Mouse (Mus musculus) MEL (cell line): ENCODE measurements around the gene LTO1. TPM values are rescaled to one million over a fixed set of nuclear protein-coding genes. Genes with fewer than 3 reads are reported as not detected.

ENCODE experiments used
- DNase-seq: peaks from one replicate; pipeline ENCODE4 v3.0.0; 2011; ENCODE audit warnings: low read depth, low spot score
- H3K27ac ChIP-seq: 2 replicates; pipeline ENCODE4 v1.5.1; 2012; ENCODE audit warnings: low read depth, mild to moderate bottlenecking, control low read depth, low read length, moderate library complexity; ENCODE audit not compliant: control insufficient read depth
- H3K27me3 ChIP-seq, 2 experiments: fragments of 150-350 bp in 1 of 2; sonication (generic) in 1 of 2; 2 replicates each; pipeline ENCODE4 v1.6.1; 2012; ENCODE audit warnings: low read length in 2 of 2, mild to moderate bottlenecking in 2 of 2, improper control_type of control experiment in 1 of 2, moderate library complexity in 1 of 2; ENCODE audit not compliant: insufficient read depth in 2 of 2, control insufficient read depth in 1 of 2
- H3K36me3 ChIP-seq, 2 experiments: 2 replicates each; pipeline ENCODE4 v1.6.1; 2012 to 2014; ENCODE audit warnings: low read length in 2 of 2, improper control_type of control experiment in 1 of 2, inconsistent platforms in 1 of 2, mild to moderate bottlenecking in 1 of 2; ENCODE audit not compliant: insufficient read depth in 2 of 2, control insufficient read depth in 1 of 2
- H3K4me1 ChIP-seq, 2 experiments: fragments of 150-350 bp in 1 of 2; sonication (generic) in 1 of 2; 2 replicates each; pipeline ENCODE4 v1.6.1; 2012; ENCODE audit warnings: low read length in 2 of 2, improper control_type of control experiment in 1 of 2, mild to moderate bottlenecking in 1 of 2; ENCODE audit not compliant: insufficient read depth in 2 of 2, control insufficient read depth in 1 of 2
- H3K4me3 ChIP-seq, 2 experiments: fragments of 150-350 bp in 1 of 2; sonication (generic) in 1 of 2; 2 replicates each; pipeline ENCODE4 v1.5.1; 2012; ENCODE audit warnings: low read depth in 2 of 2, low read length in 2 of 2, mild to moderate bottlenecking in 2 of 2, moderate library complexity in 2 of 2, control low read depth in 1 of 2, improper control_type of control experiment in 1 of 2; ENCODE audit not compliant: control insufficient read depth in 1 of 2, insufficient read depth in 1 of 2
- H3K79me2 ChIP-seq: 2 replicates; pipeline ENCODE4 v1.6.1; 2012; ENCODE audit warnings: mild to moderate bottlenecking, low read length, moderate library complexity; ENCODE audit not compliant: control insufficient read depth, poor library complexity, insufficient read depth
- H3K9ac ChIP-seq: 2 replicates; pipeline ENCODE4 v1.6.1; 2012; ENCODE audit warnings: low read depth, mild to moderate bottlenecking, control low read depth, low read length, moderate library complexity; ENCODE audit not compliant: control insufficient read depth, poor library complexity, severe bottlenecking
- H3K9me3 ChIP-seq: fragments of 150-350 bp; sonication (generic); replicated peaks from 2 replicates; pipeline ENCODE4 v1.6.1; 2012; ENCODE audit warnings: mild to moderate bottlenecking, low read length, improper control_type of control experiment, moderate library complexity; ENCODE audit not compliant: insufficient read depth
- CHD1 ChIP-seq: IDR thresholded peaks from 2 replicates; pipeline ENCODE4 v1.6.1; 2012; ENCODE audit warnings: low read depth, mild to moderate bottlenecking, inconsistent platforms, low read length, improper control_type of control experiment
- CHD2 ChIP-seq: IDR thresholded peaks from 2 replicates; pipeline ENCODE4 v1.6.1; 2011; ENCODE audit warnings: low read length, improper control_type of control experiment
- ELF1 ChIP-seq: IDR thresholded peaks from 2 replicates; pipeline ENCODE4 v1.6.1; 2014; ENCODE audit warnings: low read depth, mild to moderate bottlenecking, inconsistent platforms, low read length, improper control_type of control experiment, moderate library complexity
- EP300 ChIP-seq, 2 experiments: IDR thresholded peaks; 2 replicates each; pipeline ENCODE4 v1.6.1; 2011; ENCODE audit warnings: improper control_type of control experiment in 2 of 2, low read length in 2 of 2, low read depth in 1 of 2, mild to moderate bottlenecking in 1 of 2
- ETS1 ChIP-seq: IDR thresholded peaks from 2 replicates; pipeline ENCODE4 v1.6.1; 2012; ENCODE audit warnings: low read depth, mild to moderate bottlenecking, inconsistent platforms, low read length, improper control_type of control experiment, moderate library complexity
- GATA1 ChIP-seq: IDR thresholded peaks from 2 replicates; pipeline ENCODE4 v1.6.1; 2011; ENCODE audit warnings: low read depth, low read length, improper control_type of control experiment
- HCFC1 ChIP-seq: IDR thresholded peaks from 2 replicates; pipeline ENCODE4 v1.6.1; 2012; ENCODE audit warnings: low read depth, mild to moderate bottlenecking, inconsistent platforms, low read length, improper control_type of control experiment, moderate library complexity
- KAT2A ChIP-seq: conservative IDR thresholded peaks from 2 replicates; pipeline ENCODE4 v1.6.1; 2012; ENCODE audit warnings: low read depth, low read length, improper control_type of control experiment, inconsistent platforms
- MAFK ChIP-seq: IDR thresholded peaks from 2 replicates; pipeline ENCODE4 v1.6.1; 2011; ENCODE audit warnings: low read depth, mild to moderate bottlenecking, low read length, improper control_type of control experiment, borderline replicate concordance
- MAX ChIP-seq: IDR thresholded peaks from 2 replicates; pipeline ENCODE4 v1.6.1; 2011; ENCODE audit warnings: low read length, improper control_type of control experiment
- MAZ ChIP-seq: IDR thresholded peaks from 2 replicates; pipeline ENCODE4 v1.6.1; 2012; ENCODE audit warnings: low read depth, mild to moderate bottlenecking, inconsistent platforms, low read length, improper control_type of control experiment
- MXI1 ChIP-seq: IDR thresholded peaks from 2 replicates; pipeline ENCODE4 v1.6.1; 2011; ENCODE audit warnings: mild to moderate bottlenecking, low read depth, low read length, improper control_type of control experiment
- MYC ChIP-seq: IDR thresholded peaks from 2 replicates; pipeline ENCODE4 v1.6.1; 2011; ENCODE audit warnings: low read depth, mild to moderate bottlenecking, low read length, improper control_type of control experiment, moderate library complexity
- NELFE ChIP-seq: IDR thresholded peaks from 2 replicates; pipeline ENCODE4 v1.6.1; 2011; ENCODE audit warnings: low read depth, low read length, improper control_type of control experiment
- POLR2A ChIP-seq, 2 experiments: IDR thresholded peaks; 2 replicates each; pipeline ENCODE4 v1.6.1; 2011 to 2012; ENCODE audit warnings: low read length in 2 of 2, mild to moderate bottlenecking in 2 of 2, control low read depth in 1 of 2, improper control_type of control experiment in 1 of 2, low read depth in 1 of 2, moderate library complexity in 1 of 2; ENCODE audit not compliant: control insufficient read depth in 1 of 2, insufficient read depth in 1 of 2, poor library complexity in 1 of 2
- POLR2AphosphoS2 ChIP-seq: IDR thresholded peaks from 2 replicates; pipeline ENCODE4 v1.6.1; 2011; ENCODE audit warnings: low read length, improper control_type of control experiment
- RAD21 ChIP-seq: IDR thresholded peaks from 2 replicates; pipeline ENCODE4 v1.6.1; 2011; ENCODE audit warnings: mild to moderate bottlenecking, low read depth, low read length, improper control_type of control experiment
- RCOR1 ChIP-seq: IDR thresholded peaks from 2 replicates; pipeline ENCODE4 v1.6.1; 2012; ENCODE audit warnings: low read depth, mild to moderate bottlenecking, inconsistent platforms, low read length, improper control_type of control experiment
- SIN3A ChIP-seq: IDR thresholded peaks from 2 replicates; pipeline ENCODE4 v1.6.1; 2012; ENCODE audit warnings: low read length, improper control_type of control experiment, inconsistent platforms
- SMC3 ChIP-seq: IDR thresholded peaks from 2 replicates; pipeline ENCODE4 v1.6.1; 2011; ENCODE audit warnings: low read depth, low read length, improper control_type of control experiment
- TCF12 ChIP-seq: IDR thresholded peaks from 2 replicates; pipeline ENCODE4 v1.6.1; 2014; ENCODE audit warnings: low read depth, mild to moderate bottlenecking, inconsistent platforms, low read length, improper control_type of control experiment, moderate library complexity
- UBTF ChIP-seq: IDR thresholded peaks from 2 replicates; pipeline ENCODE4 v1.6.1; 2012; ENCODE audit warnings: low read depth, mild to moderate bottlenecking, inconsistent platforms, low read length, improper control_type of control experiment, moderate library complexity, borderline replicate concordance; ENCODE audit not compliant: insufficient read depth
- USF1 ChIP-seq: IDR thresholded peaks from 2 replicates; pipeline ENCODE4 v1.6.1; 2014; ENCODE audit warnings: low read depth, mild to moderate bottlenecking, inconsistent platforms, low read length, improper control_type of control experiment, moderate library complexity
- USF2 ChIP-seq, 2 experiments: IDR thresholded peaks; 2 replicates each; pipeline ENCODE4 v1.6.1; 2011 to 2012; ENCODE audit warnings: improper control_type of control experiment in 2 of 2, low read length in 2 of 2, borderline replicate concordance in 1 of 2, inconsistent platforms in 1 of 2, low read depth in 1 of 2, mild to moderate bottlenecking in 1 of 2; ENCODE audit not compliant: insufficient read depth in 1 of 2
- ZC3H11A ChIP-seq: IDR thresholded peaks from 2 replicates; pipeline ENCODE4 v1.6.1; 2012; ENCODE audit warnings: low read depth, mild to moderate bottlenecking, inconsistent platforms, low read length, improper control_type of control experiment
- ZMIZ1 ChIP-seq: IDR thresholded peaks from 2 replicates; pipeline ENCODE4 v1.6.1; 2012; ENCODE audit warnings: low read depth, mild to moderate bottlenecking, inconsistent platforms, low read length, improper control_type of control experiment, moderate library complexity
- ZNF384 ChIP-seq: IDR thresholded peaks from 2 replicates; pipeline ENCODE4 v1.6.1; 2012; ENCODE audit warnings: low read depth, mild to moderate bottlenecking, inconsistent platforms, low read length, improper control_type of control experiment
- polyA plus RNA-seq, 2 experiments: library from polyadenylated mRNA; stranded (reverse) in 1 of 2; unstranded in 1 of 2; fragments of >175 nt in 1 of 2; fragments of >200 nt in 1 of 2; gene quantifications; 2 replicates each; pipeline versions ENCODE4 v1.2.1 to v1.2.4; 2012; ENCODE audit warnings: low replicate concordance in 2 of 2, low read depth in 1 of 2; ENCODE audit not compliant: insufficient read length in 2 of 2, insufficient read depth in 1 of 2, missing spikeins in 1 of 2
- total RNA-seq: library from RNA; depleted of rRNA; stranded (reverse); fragments of 300-350 nt; gene quantifications from 2 replicates; pipeline ENCODE4 v1.2.3, GENCODE M21; 2012

The LTO1 gene
- total and polyA plus RNA-seq, 3 experiments, result 18.1 to 18.4 TPM; not detected in 1

DNA sequence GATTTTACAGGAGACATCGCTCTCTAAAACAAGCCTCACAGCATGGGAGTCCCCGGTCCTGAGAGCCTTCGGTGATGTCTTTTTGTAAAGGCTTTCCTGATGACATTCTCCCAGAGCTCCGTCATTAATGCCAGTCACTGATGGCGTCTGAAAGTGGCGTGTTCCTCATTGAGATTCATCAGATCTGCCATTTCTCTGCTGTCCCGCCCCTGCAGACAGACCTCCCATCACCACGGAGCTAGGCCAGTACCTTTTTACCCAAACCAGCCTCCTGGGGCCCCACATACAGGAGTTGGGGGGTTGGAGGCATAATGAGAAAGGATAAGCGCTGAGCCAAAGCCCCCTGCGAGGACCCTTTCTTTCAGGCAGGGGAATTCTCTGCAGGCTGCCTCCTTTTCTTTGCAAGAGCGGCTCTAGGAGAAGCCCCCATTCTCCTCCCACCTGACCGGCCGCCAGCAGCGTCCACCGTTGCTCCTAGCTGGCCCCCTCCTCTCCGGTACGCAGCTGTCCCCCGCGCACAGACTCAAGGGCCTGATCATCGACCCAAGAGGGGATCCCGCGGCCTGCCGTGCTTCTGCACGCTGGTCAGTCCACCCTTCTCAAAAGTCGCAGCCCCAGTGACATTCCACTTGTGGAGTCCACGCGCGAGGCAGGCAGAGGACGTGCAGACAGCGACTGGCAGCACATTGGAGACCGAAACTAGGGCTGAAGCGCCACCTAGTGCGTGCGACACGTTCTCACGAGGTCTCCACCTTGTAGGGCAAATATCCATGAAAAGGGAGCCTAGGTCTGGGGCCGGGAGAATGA is 19.4 kb upstream of the LTO1 start (continued):
- peak; percentile 94 for TF ChIP-seq MXI1
- TF ChIP-seq RAD21, result peak; percentile 53
- no peak for TF ChIP-seq POLR2AphosphoS2
- TF ChIP-seq UBTF, result 0 out of 2 replicates have a peak, but pooled peaks have one; percentile 48
- TF ChIP-seq MYC, result peak; percentile 84
- no peak for TF ChIP-seq USF1
- TF ChIP-seq ZNF384, result no peak
- peak; percentile 67; the same call in 1 of the 2 replicates for TF ChIP-seq MAZ

DNA sequence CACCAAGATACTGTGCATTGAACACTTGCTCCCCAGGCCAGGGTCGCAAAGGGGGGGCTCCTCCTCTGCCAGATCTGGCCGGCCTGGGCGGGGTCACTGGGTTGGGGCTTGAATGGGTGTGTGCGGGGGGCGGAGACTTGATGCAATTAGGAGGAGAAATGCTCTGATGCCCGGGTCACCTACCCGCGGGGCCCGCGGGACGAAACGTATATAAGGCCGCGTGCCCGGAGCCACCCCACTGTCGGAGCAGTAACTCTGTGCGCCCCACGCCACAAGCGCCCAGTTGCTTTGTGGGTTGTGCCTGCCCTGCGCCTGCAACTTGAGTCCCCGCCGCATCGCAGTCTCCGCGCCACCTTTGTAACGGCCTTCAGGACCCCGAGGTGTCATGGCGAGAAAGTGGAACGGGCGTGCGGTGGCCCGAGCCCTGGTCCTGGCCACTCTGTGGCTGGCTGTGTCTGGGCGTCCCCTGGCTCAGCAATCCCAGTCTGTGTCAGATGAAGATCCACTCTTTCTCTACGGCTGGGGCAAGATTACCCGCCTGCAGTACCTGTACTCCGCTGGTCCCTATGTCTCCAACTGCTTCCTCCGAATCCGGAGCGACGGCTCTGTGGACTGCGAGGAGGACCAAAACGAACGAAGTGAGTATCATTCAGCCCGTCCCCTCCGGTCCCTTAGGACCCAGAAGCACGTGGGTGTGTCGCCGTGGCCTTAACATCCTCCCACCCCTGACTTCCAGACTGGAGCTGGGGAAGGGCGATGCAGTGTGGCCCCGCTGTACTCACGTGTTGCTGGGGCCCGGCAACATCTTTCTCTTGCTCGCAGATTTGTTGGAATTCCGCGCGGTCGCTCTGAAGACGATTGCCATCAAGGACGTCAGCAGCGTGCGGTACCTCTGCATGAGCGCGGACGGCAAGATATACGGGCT is 18.3 kb upstream of the LTO1 start, which contains the start of gene Fgf15:
Gene Fgf15, plus strand, starts transcription at position 238 of the 925 bp plus-strand sequence.
- Histone ChIP-seq H3K79me2 (peaks cover 15% of the 10 kb centered on the region), H3K36me3 (peaks cover 0 to 9% of the 10 kb centered on the region in 2 experiments; a peak in 2 of 4 replicates), H3K27me3 (no peaks in the 10 kb centered on the region), H3K9ac (peak within 1 kb of the TSS; percentile 79), H3K9me3 (no peaks in the 10 kb centered on the region), H3K27ac (peak within 1 kb of the TSS; percentile 73), H3K4me3 (peak within 1 kb of the TSS; percentile 84 to 86), H3K4me1 (peaks cover 5 to 13% of the 10 kb centered on the region in 2 experiments; a peak in 2 of 4 replicates)
- TF ChIP-seq TCF12 (0 out of 2 replicates have a peak, but pooled peaks have one; percentile 3), HCFC1 (0 out of 2 replicates have a peak, but pooled peaks have one; percentile 14), RAD21 (no peak), USF1 (0 out of 2 replicates have a peak, but pooled peaks have one; percentile 25), USF2 (IDR thresholded peaks at IDR 0.05; ENCODE audit: borderline replicate concordance in 1 of 2, insufficient read depth in 1 of 2, low read depth in 1 of 2, low read length in 2 of 2) (no peak), ELF1 (no peak), ZC3H11A (no peak), EP300 (IDR thresholded peaks at IDR 0.05; ENCODE audit: low read depth in 1 of 2, low read length in 2 of 2) (no peak), ZMIZ1 (0 out of 2 replicates have a peak, but pooled peaks have one; percentile 19), KAT2A (no peak), ZNF384 (no peak), NELFE (peak; percentile 67), POLR2A (IDR thresholded peaks at IDR 0.05; ENCODE audit: control insufficient read depth in 1 of 2, insufficient read depth in 1 of 2, low read depth in 1 of 2, low read length in 2 of 2, poor library complexity in 1 of 2) (peak; percentile 15 to 79; a peak in 3 of 4 replicates), MAX (peak; percentile 83), MXI1 (peak; percentile 93), MYC (peak; percentile 76; the same call in 1 of the 2 replicates), CHD1 (0 out of 2 replicates have a peak, but pooled peaks have one; percentile 89), MAFK (no peak), RCOR1 (no peak), ETS1 (no peak), CHD2 (no peak), SMC3 (no peak), SIN3A (peak; percentile 71; the same call in 1 of the 2 replicates), GATA1 (no peak)
- peak; percentile 85 for DNase-seq
